Mouse (Mus musculus) monocyte, adult 2 months (primary cell): ENCODE results near the gene Phkg1.
"Not testable (repeated sequence)": the region's sequence is repeated elsewhere in the genome, so short reads cannot be mapped to it uniquely, and the experiment has no call there.

Experiments used
- DNase-seq, 2 experiments: peaks; one replicate each; pipeline ENCODE4 v3.0.0; 2022; ENCODE audit warnings: low spot score in 2 of 2, low read depth in 1 of 2

The Phkg1 gene

GRCm38 (mm10) chr5:129898449-129898848, at the start of gene Phkg1:
Gene Phkg1, minus strand, starts transcription at chr5:129898549.
- no peak for DNase-seq

- no peak for DNase-seq
Measured at GRCm38 (mm10) chr5:129947528-129948033, 49.2 kb upstream of the Phkg1 start.

- DNase-seq = no peak
Measured at GRCm38 (mm10) chr5:129943402-129943801, 45.1 kb upstream of the Phkg1 start.

GRCm38 (mm10) chr5:129942073-129942939, 44.0 kb upstream of the Phkg1 start:
- DNase-seq = peak in 1 of 2 experiments; percentile 13

GRCm38 (mm10) chr5:129941495-129942045, 43.2 kb upstream of the Phkg1 start, which contains the start of gene Vkorc1l1:
Gene Vkorc1l1, plus strand, starts transcription at chr5:129941970.
- DNase-seq = peak; percentile 97 to 99

GRCm38 (mm10) chr5:129940736-129941494, 42.6 kb upstream of the Phkg1 start:
- DNase-seq = no peak

GRCm38 (mm10) chr5:129940281-129940680, 41.9 kb upstream of the Phkg1 start:
- DNase-seq = no peak

GRCm38 (mm10) chr5:129936941-129937340, 38.6 kb upstream of the Phkg1 start:
- no peak for DNase-seq

- DNase-seq = no peak
Measured at GRCm38 (mm10) chr5:129929924-129930855, 31.8 kb upstream of the Phkg1 start.

- DNase-seq = no peak
Measured at GRCm38 (mm10) chr5:129925933-129926332, 27.6 kb upstream of the Phkg1 start.

GRCm38 (mm10) chr5:129924820-129925452, 26.6 kb upstream of the Phkg1 start:
- no peak for DNase-seq

- DNase-seq = no peak
Measured at GRCm38 (mm10) chr5:129921972-129922371, 23.6 kb upstream of the Phkg1 start.

- DNase-seq = no peak
Measured at GRCm38 (mm10) chr5:129919320-129919719, 21.0 kb upstream of the Phkg1 start.

- no peak for DNase-seq
Measured at GRCm38 (mm10) chr5:129918752-129919151, 20.4 kb upstream of the Phkg1 start.

GRCm38 (mm10) chr5:129918065-129918651, 19.8 kb upstream of the Phkg1 start:
- DNase-seq = no peak

GRCm38 (mm10) chr5:129915491-129915890, 17.1 kb upstream of the Phkg1 start:
- not testable (repeated sequence) for DNase-seq

- peak in 1 of 2 experiments; percentile 7 for DNase-seq
Measured at GRCm38 (mm10) chr5:129914024-129914423, 15.7 kb upstream of the Phkg1 start.

GRCm38 (mm10) chr5:129909591-129909990, 11.2 kb upstream of the Phkg1 start:
- DNase-seq = no peak

GRCm38 (mm10) chr5:129909147-129909546, 10.8 kb upstream of the Phkg1 start:
- DNase-seq = no peak
